Mouse (Mus musculus) MEL (cell line): ENCODE data around the gene Rgs5. TPM values are rescaled to one million over a fixed set of nuclear protein-coding genes. Genes with fewer than 3 reads are reported as not detected.

Source experiments
- DNase-seq: peaks from one replicate; pipeline ENCODE4 v3.0.0; 2011; ENCODE audit warnings: low read depth, low spot score
- H3K27ac ChIP-seq: 2 replicates; pipeline ENCODE4 v1.5.1; 2012; ENCODE audit warnings: low read depth, mild to moderate bottlenecking, control low read depth, low read length, moderate library complexity; ENCODE audit not compliant: control insufficient read depth
- H3K27me3 ChIP-seq, 2 experiments: fragments of 150-350 bp in 1 of 2; sonication (generic) in 1 of 2; 2 replicates each; pipeline ENCODE4 v1.6.1; 2012; ENCODE audit warnings: low read length in 2 of 2, mild to moderate bottlenecking in 2 of 2, improper control_type of control experiment in 1 of 2, moderate library complexity in 1 of 2; ENCODE audit not compliant: insufficient read depth in 2 of 2, control insufficient read depth in 1 of 2
- H3K36me3 ChIP-seq, 2 experiments: 2 replicates each; pipeline ENCODE4 v1.6.1; 2012 to 2014; ENCODE audit warnings: low read length in 2 of 2, improper control_type of control experiment in 1 of 2, inconsistent platforms in 1 of 2, mild to moderate bottlenecking in 1 of 2; ENCODE audit not compliant: insufficient read depth in 2 of 2, control insufficient read depth in 1 of 2
- H3K4me1 ChIP-seq, 2 experiments: fragments of 150-350 bp in 1 of 2; sonication (generic) in 1 of 2; 2 replicates each; pipeline ENCODE4 v1.6.1; 2012; ENCODE audit warnings: low read length in 2 of 2, improper control_type of control experiment in 1 of 2, mild to moderate bottlenecking in 1 of 2; ENCODE audit not compliant: insufficient read depth in 2 of 2, control insufficient read depth in 1 of 2
- H3K4me3 ChIP-seq, 2 experiments: fragments of 150-350 bp in 1 of 2; sonication (generic) in 1 of 2; 2 replicates each; pipeline ENCODE4 v1.5.1; 2012; ENCODE audit warnings: low read depth in 2 of 2, low read length in 2 of 2, mild to moderate bottlenecking in 2 of 2, moderate library complexity in 2 of 2, control low read depth in 1 of 2, improper control_type of control experiment in 1 of 2; ENCODE audit not compliant: control insufficient read depth in 1 of 2, insufficient read depth in 1 of 2
- H3K79me2 ChIP-seq: 2 replicates; pipeline ENCODE4 v1.6.1; 2012; ENCODE audit warnings: mild to moderate bottlenecking, low read length, moderate library complexity; ENCODE audit not compliant: control insufficient read depth, poor library complexity, insufficient read depth
- H3K9ac ChIP-seq: 2 replicates; pipeline ENCODE4 v1.6.1; 2012; ENCODE audit warnings: low read depth, mild to moderate bottlenecking, control low read depth, low read length, moderate library complexity; ENCODE audit not compliant: control insufficient read depth, poor library complexity, severe bottlenecking
- H3K9me3 ChIP-seq: fragments of 150-350 bp; sonication (generic); replicated peaks from 2 replicates; pipeline ENCODE4 v1.6.1; 2012; ENCODE audit warnings: mild to moderate bottlenecking, low read length, improper control_type of control experiment, moderate library complexity; ENCODE audit not compliant: insufficient read depth
- BHLHE40 ChIP-seq: IDR thresholded peaks from 2 replicates; pipeline ENCODE4 v1.6.1; 2012; ENCODE audit warnings: low read depth, mild to moderate bottlenecking, inconsistent platforms, low read length, improper control_type of control experiment, borderline replicate concordance
- CHD1 ChIP-seq: IDR thresholded peaks from 2 replicates; pipeline ENCODE4 v1.6.1; 2012; ENCODE audit warnings: low read depth, mild to moderate bottlenecking, inconsistent platforms, low read length, improper control_type of control experiment
- CTCF ChIP-seq, 3 experiments: IDR thresholded peaks in 2 of 3; conservative IDR thresholded peaks in 1 of 3; 2 replicates each; pipeline ENCODE4 v1.5.1; 2011 to 2012; ENCODE audit warnings: low read length in 3 of 3, low read depth in 2 of 3, mild to moderate bottlenecking in 2 of 3, improper control_type of control experiment in 1 of 3, inconsistent platforms in 1 of 3, mixed read lengths in 1 of 3, moderate library complexity in 1 of 3; ENCODE audit not compliant: control insufficient read depth in 1 of 3, insufficient read depth in 1 of 3, poor library complexity in 1 of 3, severe bottlenecking in 1 of 3
- EP300 ChIP-seq, 2 experiments: IDR thresholded peaks; 2 replicates each; pipeline ENCODE4 v1.6.1; 2011; ENCODE audit warnings: improper control_type of control experiment in 2 of 2, low read length in 2 of 2, low read depth in 1 of 2, mild to moderate bottlenecking in 1 of 2
- GATA1 ChIP-seq: IDR thresholded peaks from 2 replicates; pipeline ENCODE4 v1.6.1; 2011; ENCODE audit warnings: low read depth, low read length, improper control_type of control experiment
- HCFC1 ChIP-seq: IDR thresholded peaks from 2 replicates; pipeline ENCODE4 v1.6.1; 2012; ENCODE audit warnings: low read depth, mild to moderate bottlenecking, inconsistent platforms, low read length, improper control_type of control experiment, moderate library complexity
- JUND ChIP-seq: IDR thresholded peaks from 2 replicates; pipeline ENCODE4 v1.6.1; 2011; ENCODE audit warnings: low read depth, mild to moderate bottlenecking, improper control_type of control experiment, low read length
- KAT2A ChIP-seq: conservative IDR thresholded peaks from 2 replicates; pipeline ENCODE4 v1.6.1; 2012; ENCODE audit warnings: low read depth, low read length, improper control_type of control experiment, inconsistent platforms
- MXI1 ChIP-seq: IDR thresholded peaks from 2 replicates; pipeline ENCODE4 v1.6.1; 2011; ENCODE audit warnings: mild to moderate bottlenecking, low read depth, low read length, improper control_type of control experiment
- MYC ChIP-seq: IDR thresholded peaks from 2 replicates; pipeline ENCODE4 v1.6.1; 2011; ENCODE audit warnings: low read depth, mild to moderate bottlenecking, low read length, improper control_type of control experiment, moderate library complexity
- NRF1 ChIP-seq: IDR thresholded peaks from 2 replicates; pipeline ENCODE4 v1.6.1; 2014; ENCODE audit warnings: low read depth, mild to moderate bottlenecking, inconsistent platforms, low read length, improper control_type of control experiment, moderate library complexity; ENCODE audit not compliant: poor library complexity, insufficient read depth, severe bottlenecking
- POLR2AphosphoS5 ChIP-seq: IDR thresholded peaks from 2 replicates; pipeline ENCODE4 v1.6.1; 2012; ENCODE audit warnings: low read depth, borderline replicate concordance, mild to moderate bottlenecking, inconsistent platforms, low read length, moderate library complexity, mixed read lengths
- RAD21 ChIP-seq: IDR thresholded peaks from 2 replicates; pipeline ENCODE4 v1.6.1; 2011; ENCODE audit warnings: mild to moderate bottlenecking, low read depth, low read length, improper control_type of control experiment
- SIN3A ChIP-seq: IDR thresholded peaks from 2 replicates; pipeline ENCODE4 v1.6.1; 2012; ENCODE audit warnings: low read length, improper control_type of control experiment, inconsistent platforms
- SMC3 ChIP-seq: IDR thresholded peaks from 2 replicates; pipeline ENCODE4 v1.6.1; 2011; ENCODE audit warnings: low read depth, low read length, improper control_type of control experiment
- TBP ChIP-seq: IDR thresholded peaks from 2 replicates; pipeline ENCODE4 v1.8.0; 2011; ENCODE audit warnings: low read depth, low read length, improper control_type of control experiment
- TCF12 ChIP-seq: IDR thresholded peaks from 2 replicates; pipeline ENCODE4 v1.6.1; 2014; ENCODE audit warnings: low read depth, mild to moderate bottlenecking, inconsistent platforms, low read length, improper control_type of control experiment, moderate library complexity
- UBTF ChIP-seq: IDR thresholded peaks from 2 replicates; pipeline ENCODE4 v1.6.1; 2012; ENCODE audit warnings: low read depth, mild to moderate bottlenecking, inconsistent platforms, low read length, improper control_type of control experiment, moderate library complexity, borderline replicate concordance; ENCODE audit not compliant: insufficient read depth
- USF1 ChIP-seq: IDR thresholded peaks from 2 replicates; pipeline ENCODE4 v1.6.1; 2014; ENCODE audit warnings: low read depth, mild to moderate bottlenecking, inconsistent platforms, low read length, improper control_type of control experiment, moderate library complexity
- ZC3H11A ChIP-seq: IDR thresholded peaks from 2 replicates; pipeline ENCODE4 v1.6.1; 2012; ENCODE audit warnings: low read depth, mild to moderate bottlenecking, inconsistent platforms, low read length, improper control_type of control experiment
- ZMIZ1 ChIP-seq: IDR thresholded peaks from 2 replicates; pipeline ENCODE4 v1.6.1; 2012; ENCODE audit warnings: low read depth, mild to moderate bottlenecking, inconsistent platforms, low read length, improper control_type of control experiment, moderate library complexity
- ZNF384 ChIP-seq: IDR thresholded peaks from 2 replicates; pipeline ENCODE4 v1.6.1; 2012; ENCODE audit warnings: low read depth, mild to moderate bottlenecking, inconsistent platforms, low read length, improper control_type of control experiment
- polyA plus RNA-seq, 2 experiments: library from polyadenylated mRNA; stranded (reverse) in 1 of 2; unstranded in 1 of 2; fragments of >175 nt in 1 of 2; fragments of >200 nt in 1 of 2; gene quantifications; 2 replicates each; pipeline versions ENCODE4 v1.2.1 to v1.2.4; 2012; ENCODE audit warnings: low replicate concordance in 2 of 2, low read depth in 1 of 2; ENCODE audit not compliant: insufficient read length in 2 of 2, insufficient read depth in 1 of 2, missing spikeins in 1 of 2
- total RNA-seq: library from RNA; depleted of rRNA; stranded (reverse); fragments of 300-350 nt; gene quantifications from 2 replicates; pipeline ENCODE4 v1.2.3, GENCODE M21; 2012

Gene Rgs5
- total and polyA plus RNA-seq, 3 experiments = not detected

DNA sequence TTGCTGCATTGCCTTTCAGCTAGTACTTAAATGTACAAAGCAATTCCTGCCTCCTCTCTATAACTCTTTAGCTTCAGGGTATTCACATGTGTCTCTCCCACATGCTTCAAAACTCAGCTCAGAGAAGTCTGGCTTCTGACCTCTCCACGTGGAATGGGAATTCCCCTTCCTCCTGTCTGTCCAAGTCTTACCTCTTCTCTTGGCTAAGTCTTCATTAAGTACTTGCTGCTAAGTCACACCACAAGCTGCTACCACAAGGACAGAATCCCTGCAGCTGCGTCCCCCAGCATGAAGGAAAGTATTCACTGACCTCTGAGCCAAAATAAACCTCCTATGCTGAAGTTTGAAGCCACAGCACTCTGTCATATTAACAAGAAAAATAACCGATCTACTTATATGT lies 71.0 kb downstream of the Rgs5 start:
- Histone ChIP-seq H3K79me2 (no peaks in the 10 kb centered on the region), H3K9ac (no peak overlapping the region), H3K27me3 (no peaks in the 10 kb centered on the region), H3K4me3 (no peak overlapping the region), H3K36me3 (no peaks in the 10 kb centered on the region), H3K27ac (no peak overlapping the region), H3K4me1 (no peaks in the 10 kb centered on the region), H3K9me3 (no peaks in the 10 kb centered on the region)
- TF ChIP-seq ZMIZ1 = no peak
- no peak for TF ChIP-seq USF1
- TF ChIP-seq SIN3A = no peak
- TF ChIP-seq TCF12 = no peak
- TF ChIP-seq GATA1 = no peak
- no peak for TF ChIP-seq UBTF
- no peak for TF ChIP-seq ZC3H11A
- TF ChIP-seq POLR2AphosphoS5 = no peak
- TF ChIP-seq CTCF (IDR thresholded peaks at IDR 0.05 in 2 of 3, conservative IDR thresholded peaks at IDR 0.05 in 1 of 3; ENCODE audit: control insufficient read depth in 1 of 3, insufficient read depth in 1 of 3, low read depth in 2 of 3, low read length in 3 of 3, poor library complexity in 1 of 3, severe bottlenecking in 1 of 3) = no peak
- TF ChIP-seq KAT2A = no peak
- TF ChIP-seq TBP = no peak
- TF ChIP-seq BHLHE40 = no peak
- no peak for TF ChIP-seq RAD21
- DNase-seq = no peak

DNA sequence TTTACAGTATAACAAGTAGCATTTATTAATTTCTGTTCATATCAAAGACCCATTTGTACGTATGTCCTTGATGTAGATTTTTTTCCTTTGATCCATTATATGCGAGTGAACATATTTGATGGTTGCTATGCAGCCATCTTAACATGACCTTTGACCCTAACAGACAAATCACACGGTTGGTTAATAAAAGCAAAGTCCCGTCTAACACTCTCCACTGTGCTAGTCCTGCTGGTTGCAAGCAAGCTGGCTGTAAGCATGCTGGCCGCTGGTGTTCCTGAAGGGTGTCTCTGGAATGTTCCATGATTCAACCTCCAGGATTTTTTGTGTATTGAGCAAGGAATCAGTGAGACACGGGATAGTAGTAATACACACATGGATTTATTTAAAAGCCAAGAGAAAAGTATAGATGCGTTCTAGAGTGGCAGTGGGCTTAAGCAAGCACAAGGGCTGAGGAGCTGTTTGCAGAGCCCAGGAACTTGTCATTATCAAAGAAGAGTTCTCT lies 75.3 kb downstream of the Rgs5 start:
- Histone ChIP-seq H3K4me3 (no peak overlapping the region), H3K79me2 (no peaks in the 10 kb centered on the region), H3K9ac (no peak overlapping the region), H3K27ac (no peak overlapping the region), H3K36me3 (no peaks in the 10 kb centered on the region), H3K4me1 (no peaks in the 10 kb centered on the region), H3K27me3 (no peaks in the 10 kb centered on the region), H3K9me3 (no peaks in the 10 kb centered on the region)
- no peak for TF ChIP-seq SMC3
- no peak for TF ChIP-seq TCF12
- TF ChIP-seq SIN3A = no peak
- TF ChIP-seq CHD1 = no peak
- no peak for TF ChIP-seq TBP
- no peak for TF ChIP-seq ZNF384
- TF ChIP-seq UBTF = no peak
- TF ChIP-seq MYC = no peak
- no peak for TF ChIP-seq HCFC1
- no peak for TF ChIP-seq MXI1
- TF ChIP-seq NRF1 = no peak
- no peak for TF ChIP-seq ZC3H11A
- TF ChIP-seq EP300 (IDR thresholded peaks at IDR 0.05; ENCODE audit: low read depth in 1 of 2, low read length in 2 of 2) = no peak
- no peak for TF ChIP-seq JUND
- DNase-seq = no peak
